Mouse (Mus musculus): ENCODE measurements around the gene Ifnl2. TPM values are rescaled to one million over a fixed set of nuclear protein-coding genes. Genes with fewer than 3 reads are reported as not detected.
"Not testable (repeated sequence)": the region's sequence is repeated elsewhere in the genome, so short reads cannot be mapped to it uniquely, and the experiment has no call there.

Ifnl2 gene
- total RNA-seq, 1 experiment = not detected

GRCm38 (mm10) chr7:28540526-28540925, 30.3 kb upstream of the Ifnl2 start, which contains the start of gene Sycn:
Sycn (plus strand) TSS chr7:28540885.
- no peak for DNase-seq (ENCODE audit: low read depth, low spot score)
- H3K27ac ChIP-seq (ENCODE audit: insufficient read depth, low read depth, low read length, poor library complexity, severe bottlenecking) = no peak within 1 kb of the TSS
- H3K9ac ChIP-seq (ENCODE audit: insufficient read depth, low read depth, low read length, poor library complexity, severe bottlenecking) = no peak within 1 kb of the TSS
- H3K4me3 ChIP-seq (ENCODE audit: insufficient read depth in 1 of 2, low read depth in 1 of 2, low read length in 2 of 2, poor library complexity in 1 of 2, severe bottlenecking in 1 of 2) = no peak within 1 kb of the TSS
- H3K9me3 ChIP-seq (ENCODE audit: control insufficient read depth, insufficient read depth, low read depth, low read length) = no peaks in the 10 kb centered on the region
- H3K4me1 ChIP-seq (ENCODE audit: control insufficient read depth in 2 of 2, insufficient read depth in 2 of 2, low read length in 2 of 2, poor library complexity in 1 of 2) = peaks cover 2 to 10% of the 10 kb centered on the region in 2 experiments; a peak in 2 of 4 replicates
- in situ Hi-C loops (cut with MboI; ENCODE audit: low sequenced_read_pairs in 2 of 2, unreplicated experiment in 2 of 2) = no loop called here
- H3K36me3 ChIP-seq (ENCODE audit: control insufficient read depth, insufficient read depth, low read length, poor library complexity, severe bottlenecking) = no peaks in the 10 kb centered on the region
- TF ChIP-seq ZNF384 (IDR thresholded peaks at IDR 0.05; ENCODE audit: low read depth, low read length) = no peak
- TF ChIP-seq MAFK (IDR thresholded peaks at IDR 0.05; ENCODE audit: insufficient read depth, low read depth, low read length) = no peak
- TF ChIP-seq HCFC1 (IDR thresholded peaks at IDR 0.05; ENCODE audit: borderline replicate concordance, insufficient read depth, low read length) = no peak
- TF ChIP-seq ZC3H11A (IDR thresholded peaks at IDR 0.05; ENCODE audit: borderline replicate concordance, low read depth, low read length) = no peak
- TF ChIP-seq CHD2 (IDR thresholded peaks at IDR 0.05; ENCODE audit: low read depth, low read length) = no peak

- H3K9me3 ChIP-seq (ENCODE audit: control insufficient read depth, insufficient read depth, low read depth, low read length); H3K36me3 ChIP-seq (ENCODE audit: control insufficient read depth, insufficient read depth, low read length, poor library complexity, severe bottlenecking); H3K4me1 ChIP-seq (ENCODE audit: control insufficient read depth in 2 of 2, insufficient read depth in 2 of 2, low read length in 2 of 2, poor library complexity in 1 of 2); H3K27ac ChIP-seq (ENCODE audit: insufficient read depth, low read depth, low read length, poor library complexity, severe bottlenecking); in situ Hi-C loops (cut with MboI; ENCODE audit: low sequenced_read_pairs in 2 of 2, unreplicated experiment in 2 of 2); DNase-seq (ENCODE audit: low read depth, low spot score); H3K4me3 ChIP-seq (ENCODE audit: insufficient read depth in 1 of 2, low read depth in 1 of 2, low read length in 2 of 2, poor library complexity in 1 of 2, severe bottlenecking in 1 of 2); H3K9ac ChIP-seq (ENCODE audit: insufficient read depth, low read depth, low read length, poor library complexity, severe bottlenecking): not testable (repeated sequence)
Observed at GRCm38 (mm10) chr7:28538886-28539285, 28.6 kb upstream of the Ifnl2 start.

- TF ChIP-seq ZNF384 (IDR thresholded peaks at IDR 0.05; ENCODE audit: low read depth, low read length) = no peak
- TF ChIP-seq ZC3H11A (IDR thresholded peaks at IDR 0.05; ENCODE audit: borderline replicate concordance, low read depth, low read length) = no peak
- no peak for TF ChIP-seq MAFK (IDR thresholded peaks at IDR 0.05; ENCODE audit: insufficient read depth, low read depth, low read length)
Observed at GRCm38 (mm10) chr7:28532005-28532404, 21.8 kb upstream of the Ifnl2 start.

GRCm38 (mm10) chr7:28527922-28528719, 17.9 kb upstream of the Ifnl2 start:
- Histone ChIP-seq H3K4me1 (ENCODE audit: control insufficient read depth in 2 of 2, insufficient read depth in 2 of 2, low read length in 2 of 2, poor library complexity in 1 of 2) (peaks cover 4 to 16% of the 10 kb centered on the region in 2 experiments; a peak in 2 of 4 replicates), H3K27ac (ENCODE audit: insufficient read depth, low read depth, low read length, poor library complexity, severe bottlenecking) (no peak overlapping the region), H3K9ac (ENCODE audit: insufficient read depth, low read depth, low read length, poor library complexity, severe bottlenecking) (no peak overlapping the region), H3K4me3 (ENCODE audit: insufficient read depth in 1 of 2, low read depth in 1 of 2, low read length in 2 of 2, poor library complexity in 1 of 2, severe bottlenecking in 1 of 2) (no peak overlapping the region; a peak in 1 of 4 replicates), H3K9me3 (ENCODE audit: control insufficient read depth, insufficient read depth, low read depth, low read length) (no peaks in the 10 kb centered on the region), H3K36me3 (ENCODE audit: control insufficient read depth, insufficient read depth, low read length, poor library complexity, severe bottlenecking) (no peaks in the 10 kb centered on the region)
- no peak for TF ChIP-seq MAFK (IDR thresholded peaks at IDR 0.05; ENCODE audit: insufficient read depth, low read depth, low read length)
- TF ChIP-seq ZC3H11A (IDR thresholded peaks at IDR 0.05; ENCODE audit: borderline replicate concordance, low read depth, low read length) = peak; percentile 77; the same call in 1 of the 2 replicates
- in situ Hi-C loops (cut with MboI; ENCODE audit: low sequenced_read_pairs in 2 of 2, unreplicated experiment in 2 of 2) = loop anchor here in 1 of 2 experiments (5.0 kb wide), 1 partner anchor 76 kb away; the partner anchor contains the start of gene Lrfn1
- peak; percentile 90 for DNase-seq (ENCODE audit: low read depth, low spot score)

More at GRCm38 (mm10) chr7:28532005-28532404, 21.8 kb upstream of the Ifnl2 start:
- H3K4me1 ChIP-seq (ENCODE audit: control insufficient read depth in 2 of 2, insufficient read depth in 2 of 2, low read length in 2 of 2, poor library complexity in 1 of 2) = peaks cover 4 to 15% of the 10 kb centered on the region in 2 experiments; a peak in 2 of 4 replicates
- no peak for DNase-seq (ENCODE audit: low read depth, low spot score)
- no peak overlapping the region for H3K27ac ChIP-seq (ENCODE audit: insufficient read depth, low read depth, low read length, poor library complexity, severe bottlenecking)
- H3K9me3 ChIP-seq (ENCODE audit: control insufficient read depth, insufficient read depth, low read depth, low read length) = no peaks in the 10 kb centered on the region
- no peak overlapping the region for H3K4me3 ChIP-seq (ENCODE audit: insufficient read depth in 1 of 2, low read depth in 1 of 2, low read length in 2 of 2, poor library complexity in 1 of 2, severe bottlenecking in 1 of 2)
- in situ Hi-C loops (cut with MboI; ENCODE audit: low sequenced_read_pairs in 2 of 2, unreplicated experiment in 2 of 2) = no loop called here
- no peaks in the 10 kb centered on the region for H3K36me3 ChIP-seq (ENCODE audit: control insufficient read depth, insufficient read depth, low read length, poor library complexity, severe bottlenecking)
- H3K9ac ChIP-seq (ENCODE audit: insufficient read depth, low read depth, low read length, poor library complexity, severe bottlenecking) = no peak overlapping the region

DNA sequence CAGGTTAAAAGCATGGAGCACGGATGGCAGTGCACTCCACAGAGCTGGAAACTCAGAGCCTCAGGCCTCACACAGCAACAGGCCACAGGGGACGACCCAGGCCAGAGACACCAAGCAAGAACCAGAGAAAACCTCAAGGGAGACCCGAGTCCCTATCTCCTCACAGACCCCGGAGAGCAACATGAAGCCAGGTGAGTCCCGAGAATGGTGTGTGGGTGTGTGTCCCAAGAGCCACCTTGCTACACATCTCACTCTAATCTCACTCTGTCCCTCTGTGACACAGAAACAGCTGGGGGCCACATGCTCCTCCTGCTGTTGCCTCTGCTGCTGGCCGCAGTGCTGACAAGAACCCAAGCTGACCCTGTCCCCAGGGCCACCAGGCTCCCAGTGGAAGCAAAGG, 12.3 kb upstream of the Ifnl2 start, which contains the start of gene Ifnl3:
Ifnl3 (plus strand) TSS at position 301 of the 400 bp plus-strand sequence.
- in situ Hi-C loops (cut with MboI; ENCODE audit: low sequenced_read_pairs in 2 of 2, unreplicated experiment in 2 of 2); H3K9me3 ChIP-seq (ENCODE audit: control insufficient read depth, insufficient read depth, low read depth, low read length); H3K4me1 ChIP-seq (ENCODE audit: control insufficient read depth in 2 of 2, insufficient read depth in 2 of 2, low read length in 2 of 2, poor library complexity in 1 of 2); DNase-seq (ENCODE audit: low read depth, low spot score); H3K4me3 ChIP-seq (ENCODE audit: insufficient read depth in 1 of 2, low read depth in 1 of 2, low read length in 2 of 2, poor library complexity in 1 of 2, severe bottlenecking in 1 of 2); H3K36me3 ChIP-seq (ENCODE audit: control insufficient read depth, insufficient read depth, low read length, poor library complexity, severe bottlenecking); H3K9ac ChIP-seq (ENCODE audit: insufficient read depth, low read depth, low read length, poor library complexity, severe bottlenecking); H3K27ac ChIP-seq (ENCODE audit: insufficient read depth, low read depth, low read length, poor library complexity, severe bottlenecking): not testable (repeated sequence)

Measured in ES-E14 (cell line).